Mouse (Mus musculus) urinary bladder, postnatal 36 days (tissue): Measurements from ENCODE around the gene Gmds.

ENCODE experiments used
- DNase-seq, 2 experiments: peaks; one replicate each; pipeline ENCODE4 v3.0.0; 2022; ENCODE audit warnings: low spot score in 2 of 2, mixed read lengths in 1 of 2

Gene Gmds

DNA sequence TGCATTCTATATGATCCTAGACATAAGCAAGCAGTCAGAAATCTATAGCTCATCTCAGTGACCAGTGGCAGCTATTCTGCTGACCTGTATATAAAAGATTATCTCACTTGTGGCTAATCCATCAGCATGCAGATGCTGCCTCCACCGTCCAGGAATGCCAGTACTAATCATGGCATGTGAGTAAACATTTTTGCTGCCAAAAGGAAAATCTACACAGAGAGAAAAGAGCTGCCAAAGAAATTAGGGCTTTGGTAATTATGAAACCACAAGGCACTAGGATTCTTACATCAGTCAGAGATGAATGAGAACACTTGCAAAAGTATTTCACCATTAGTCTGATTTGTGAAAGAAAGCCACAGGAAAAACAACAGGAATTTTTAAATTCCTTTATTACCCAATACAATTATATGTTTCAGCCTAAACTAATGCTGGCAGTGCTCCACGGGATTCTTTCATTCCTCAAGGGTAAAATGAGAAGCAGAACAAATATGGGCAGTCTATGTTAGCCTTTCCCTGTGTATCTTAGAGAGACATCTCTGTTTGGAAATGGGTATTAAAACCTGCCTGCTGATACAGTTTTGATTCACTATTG lies 71.3 kb downstream of the Gmds start:
- peak in 1 of 2 experiments; percentile 14 for DNase-seq

DNA sequence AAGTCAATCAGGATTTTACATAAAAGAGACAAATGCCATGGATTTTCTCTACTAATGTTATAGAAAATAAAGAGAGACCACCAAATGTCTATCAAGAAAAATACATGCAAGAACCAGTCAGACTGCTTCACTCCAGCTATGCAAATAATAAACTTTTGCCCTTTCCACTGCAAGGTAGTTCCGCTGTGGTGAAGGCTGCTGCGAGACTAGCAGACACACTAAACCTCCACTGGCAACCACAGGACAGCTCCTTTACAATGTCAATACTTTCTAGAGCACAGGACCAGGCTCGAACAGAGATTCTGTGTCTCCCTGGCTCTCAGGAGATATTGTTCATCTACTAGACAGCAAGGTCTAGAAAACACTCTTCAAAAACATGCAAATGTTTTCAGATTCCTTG lies 71.8 kb downstream of the Gmds start:
- DNase-seq, result no peak

DNA sequence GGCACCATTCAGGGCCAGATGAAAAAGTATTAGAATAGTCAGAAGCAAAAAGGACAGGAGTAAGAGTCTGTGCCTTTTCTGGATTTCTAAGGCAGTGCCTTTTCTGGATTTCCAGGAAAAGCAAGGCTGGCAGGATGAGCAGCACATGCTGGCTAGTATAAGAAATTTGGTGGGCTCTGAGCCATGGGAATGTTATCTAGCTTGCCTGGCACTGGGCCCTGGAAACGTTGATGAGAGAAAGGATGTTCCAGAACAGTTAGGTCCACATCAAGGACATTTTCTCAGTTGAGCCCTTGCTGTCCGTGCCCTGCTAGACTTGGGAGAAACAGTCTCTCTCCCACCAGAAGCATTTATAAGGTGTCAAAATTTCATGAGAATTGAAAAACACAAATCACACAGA lies 82.4 kb downstream of the Gmds start:
- no peak for DNase-seq

DNA sequence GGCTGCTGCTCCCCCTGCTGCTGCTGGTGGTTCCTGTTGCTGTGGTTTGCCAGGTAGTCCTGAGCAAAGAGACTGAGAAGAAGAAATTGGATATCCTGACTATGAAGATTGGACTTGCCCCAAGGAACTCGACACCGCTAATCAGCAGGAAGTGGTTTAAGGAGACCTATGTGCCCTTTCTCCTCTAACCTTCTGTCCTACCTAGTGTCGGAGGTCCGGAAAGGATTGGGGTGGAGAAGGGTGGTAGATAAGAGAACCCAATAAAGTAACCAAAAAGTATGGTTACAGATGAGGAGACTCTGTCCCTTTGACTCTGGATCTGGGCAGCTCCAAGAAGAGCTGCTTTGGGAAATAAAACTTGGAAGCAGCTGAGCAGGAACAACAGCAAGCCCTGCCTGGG lies 86.3 kb downstream of the Gmds start:
- no peak for DNase-seq

DNA sequence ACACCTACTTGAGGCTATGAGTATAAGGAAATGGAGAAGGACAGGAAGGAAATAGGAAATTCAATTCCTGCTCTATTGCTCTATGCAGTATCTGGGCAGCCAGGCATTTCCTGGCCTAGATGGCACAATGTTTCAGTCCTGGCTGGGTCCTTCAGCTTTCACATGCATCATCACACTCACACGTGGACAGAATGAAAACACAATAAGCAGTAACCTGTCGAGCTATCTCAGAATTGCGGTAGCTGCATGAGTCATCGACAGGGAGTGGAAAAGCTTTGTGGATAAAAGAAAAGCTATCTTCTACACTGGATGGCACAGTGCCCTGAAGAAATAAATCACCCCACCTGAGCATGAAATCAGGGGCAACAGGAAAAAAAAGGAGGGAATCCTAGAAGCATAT lies 96.3 kb downstream of the Gmds start:
- DNase-seq, result peak; percentile 21 to 32

DNA sequence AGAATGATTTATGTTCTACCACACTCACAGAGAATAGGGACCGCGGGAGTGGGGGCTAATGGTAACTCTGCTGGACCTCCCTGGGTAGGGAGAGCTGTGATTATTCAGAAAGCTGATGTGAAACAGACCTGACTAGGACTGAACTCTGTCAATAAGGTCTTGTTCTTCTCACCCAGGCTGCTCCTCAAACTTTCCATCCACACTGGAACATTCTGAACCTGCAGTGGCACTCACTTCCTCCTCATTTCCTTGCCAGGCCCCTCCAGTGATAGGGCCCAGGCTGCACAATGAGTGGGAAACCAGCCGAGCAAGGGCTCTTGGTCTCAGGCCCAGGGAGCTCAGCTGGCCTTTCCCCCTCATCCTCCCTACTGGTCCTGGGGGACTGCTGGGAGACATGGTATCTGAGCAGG lies 102.3 kb downstream of the Gmds start:
- peak in 1 of 2 experiments; percentile 31 for DNase-seq

DNA sequence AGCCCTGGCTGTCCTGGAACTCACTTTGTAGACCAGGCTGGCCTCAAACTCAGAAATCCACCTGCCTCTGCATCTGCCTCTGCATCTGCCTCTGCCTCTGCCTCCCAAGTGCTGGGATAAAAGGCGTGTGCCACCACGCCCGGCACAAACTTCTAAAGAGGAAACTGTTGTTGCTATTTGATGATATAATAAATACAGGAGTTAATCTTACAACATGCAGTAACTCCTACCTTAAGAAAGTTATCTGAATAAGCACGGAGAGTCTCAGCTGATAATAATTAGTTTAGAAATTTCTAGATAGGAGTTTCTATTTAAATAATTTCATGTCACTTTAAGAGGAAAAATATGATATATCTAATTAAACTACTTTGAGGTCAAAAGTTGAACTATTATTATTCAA lies 103.5 kb downstream of the Gmds start:
- no peak for DNase-seq

DNA sequence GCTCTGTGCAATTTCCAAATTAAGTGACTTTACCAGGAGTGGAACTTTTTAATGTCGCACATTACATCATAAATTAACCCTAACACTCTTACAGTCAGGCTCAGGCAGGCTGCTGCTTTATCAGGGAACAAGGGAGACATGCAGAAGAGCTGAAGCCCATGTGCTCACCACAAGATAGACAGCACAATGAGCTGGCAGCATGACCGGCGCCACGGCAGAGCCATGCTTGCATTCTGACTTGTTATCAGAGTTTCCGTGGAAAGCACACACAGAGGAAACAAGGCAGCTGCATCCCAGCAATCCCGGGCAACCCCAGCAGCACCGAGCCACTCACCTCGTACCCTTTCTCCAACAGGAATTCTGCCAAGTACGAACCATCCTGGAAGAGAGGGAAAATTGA lies 104.5 kb downstream of the Gmds start:
- no peak for DNase-seq

DNA sequence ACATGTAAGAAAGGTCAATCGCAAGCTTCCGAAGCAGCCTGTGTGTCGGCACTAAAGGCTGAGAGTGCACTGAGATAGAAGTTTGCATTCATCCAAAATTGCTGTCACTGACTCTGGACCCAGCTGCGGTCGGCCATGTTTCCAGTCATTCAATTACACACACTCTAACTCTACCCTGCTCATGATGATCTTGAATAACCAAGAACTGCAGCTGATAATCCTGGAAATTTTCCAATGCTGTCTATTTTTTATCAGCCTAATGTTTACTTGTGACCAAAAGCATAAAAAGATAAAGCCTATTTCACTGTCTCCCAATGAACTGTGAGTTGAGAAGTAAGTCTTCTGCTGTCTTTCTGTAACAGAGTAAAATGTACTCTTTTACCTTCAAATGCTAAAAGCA lies 106.1 kb downstream of the Gmds start:
- DNase-seq, result no peak

DNA sequence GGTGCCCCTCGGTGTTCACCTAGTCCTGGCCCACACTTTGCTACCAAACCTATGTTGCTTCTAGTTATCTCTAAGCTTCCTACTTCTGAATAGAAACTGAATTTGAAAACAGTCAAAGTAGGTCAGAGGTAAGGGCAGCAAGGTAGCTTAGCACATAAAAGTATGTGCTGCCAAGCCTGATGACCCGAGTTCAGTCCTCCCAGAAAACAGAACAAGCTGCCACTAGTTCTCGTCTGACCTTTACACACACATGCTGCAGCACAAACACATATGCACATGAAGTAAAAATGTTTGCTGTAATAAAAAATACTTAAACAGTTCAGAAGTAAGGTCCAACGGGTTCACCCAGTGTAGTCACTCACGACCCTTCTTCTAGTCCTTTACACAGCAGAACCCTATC lies 106.6 kb downstream of the Gmds start:
- DNase-seq, result no peak

DNA sequence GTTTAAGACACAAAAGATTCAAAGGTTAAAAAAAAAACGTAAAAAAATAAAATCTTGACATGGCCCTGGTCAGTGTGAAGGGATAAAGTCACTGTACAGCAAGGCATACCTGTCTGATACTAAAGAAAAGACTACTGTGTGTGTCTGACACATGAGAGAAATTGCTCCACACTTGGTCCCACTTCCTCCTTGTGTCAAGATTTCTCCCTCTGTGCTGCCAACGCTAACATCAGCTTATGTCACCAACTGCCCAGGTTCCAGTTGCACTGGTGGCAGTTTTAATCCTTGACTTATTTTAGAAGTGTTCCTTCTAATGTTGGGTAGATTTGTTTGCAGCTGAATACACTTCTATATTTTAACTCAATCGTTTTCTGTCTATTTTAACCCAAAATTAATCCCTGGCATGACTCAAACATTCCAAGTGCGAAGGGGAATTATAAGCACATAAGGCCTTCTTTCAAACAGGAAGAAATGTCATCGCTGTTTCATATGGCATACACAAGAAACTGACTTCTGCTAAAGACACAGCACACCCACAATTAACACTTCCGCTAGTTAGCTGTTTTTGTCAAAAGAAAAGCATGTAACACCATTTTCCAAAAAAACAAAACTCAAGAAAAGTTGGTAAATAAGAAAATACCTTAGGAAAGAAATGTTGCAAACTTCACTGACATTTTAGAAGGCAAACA lies 110.5 kb downstream of the Gmds start:
- no peak for DNase-seq

DNA sequence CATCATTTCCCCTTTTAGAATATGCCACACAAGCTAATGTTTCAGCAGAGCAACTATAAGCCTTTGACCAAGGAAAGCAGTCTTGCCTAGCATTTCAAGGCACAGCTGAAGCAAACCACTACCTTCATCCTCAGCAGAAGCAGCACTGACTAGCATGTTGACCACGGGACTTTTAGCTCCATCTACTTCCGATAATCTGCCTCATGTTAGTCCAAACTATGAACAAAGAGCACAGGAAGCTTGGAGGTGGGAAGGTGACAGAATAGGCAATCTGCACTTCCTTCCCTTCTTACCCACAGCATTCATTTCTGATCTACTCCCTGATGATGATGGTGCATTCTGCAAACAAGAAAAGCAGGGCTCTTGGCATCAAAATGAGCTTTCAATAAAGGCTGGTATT lies 120.9 kb downstream of the Gmds start:
- DNase-seq, result no peak

DNA sequence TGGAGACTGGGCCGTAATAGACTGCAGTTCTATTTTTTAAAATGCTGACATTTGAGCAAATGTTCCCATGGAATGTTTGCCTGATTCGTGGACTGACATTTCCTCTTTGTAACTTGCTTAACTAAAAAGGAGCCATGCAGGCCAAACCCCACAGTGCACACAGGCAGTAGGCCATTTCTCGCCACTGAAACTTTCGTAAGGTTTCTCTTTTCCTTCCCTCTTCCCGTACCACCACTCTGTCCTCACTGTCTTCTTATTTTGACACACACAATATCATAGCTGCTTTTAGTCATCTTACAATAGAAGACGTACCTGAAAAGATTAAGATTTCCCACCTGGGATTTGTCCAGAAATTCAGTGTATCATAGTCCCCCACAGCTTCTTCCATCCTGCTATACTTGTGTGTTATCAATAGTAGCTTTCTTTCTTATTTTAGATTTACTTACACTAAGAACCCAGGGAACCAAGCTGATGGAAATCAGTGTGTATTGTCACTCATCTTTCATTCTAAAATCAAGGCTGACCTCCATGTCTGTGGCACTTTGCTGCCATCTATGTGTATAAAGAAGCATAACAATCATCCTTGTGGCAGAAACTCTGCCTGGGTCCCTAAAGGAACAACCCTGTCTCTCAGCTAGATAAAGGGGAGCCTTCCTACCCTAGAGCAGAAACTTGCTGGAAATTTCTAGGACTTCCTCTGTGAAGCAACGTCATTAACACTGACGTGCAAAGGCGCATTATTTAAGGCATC lies 124.7 kb downstream of the Gmds start:
- DNase-seq, result peak; percentile 9 to 35

DNA sequence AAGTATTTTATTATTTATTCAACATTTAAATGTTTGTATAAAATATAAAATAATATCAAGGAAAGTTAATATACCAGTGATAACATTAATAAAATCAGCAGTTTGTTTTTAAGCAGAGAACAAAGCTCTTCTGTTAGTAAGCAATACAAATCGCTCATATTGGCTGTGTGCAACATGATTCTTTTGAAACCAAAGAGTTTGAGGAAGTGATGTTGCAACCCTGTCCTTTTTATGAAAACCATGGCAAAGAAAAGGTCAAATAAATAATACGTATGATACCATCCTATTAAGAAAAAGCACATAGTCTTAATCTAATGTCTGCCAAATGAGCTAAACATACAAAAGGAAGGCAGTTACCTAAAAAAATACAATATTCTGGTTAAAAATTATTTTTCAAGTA lies 126.4 kb downstream of the Gmds start:
- DNase-seq, result no peak

DNA sequence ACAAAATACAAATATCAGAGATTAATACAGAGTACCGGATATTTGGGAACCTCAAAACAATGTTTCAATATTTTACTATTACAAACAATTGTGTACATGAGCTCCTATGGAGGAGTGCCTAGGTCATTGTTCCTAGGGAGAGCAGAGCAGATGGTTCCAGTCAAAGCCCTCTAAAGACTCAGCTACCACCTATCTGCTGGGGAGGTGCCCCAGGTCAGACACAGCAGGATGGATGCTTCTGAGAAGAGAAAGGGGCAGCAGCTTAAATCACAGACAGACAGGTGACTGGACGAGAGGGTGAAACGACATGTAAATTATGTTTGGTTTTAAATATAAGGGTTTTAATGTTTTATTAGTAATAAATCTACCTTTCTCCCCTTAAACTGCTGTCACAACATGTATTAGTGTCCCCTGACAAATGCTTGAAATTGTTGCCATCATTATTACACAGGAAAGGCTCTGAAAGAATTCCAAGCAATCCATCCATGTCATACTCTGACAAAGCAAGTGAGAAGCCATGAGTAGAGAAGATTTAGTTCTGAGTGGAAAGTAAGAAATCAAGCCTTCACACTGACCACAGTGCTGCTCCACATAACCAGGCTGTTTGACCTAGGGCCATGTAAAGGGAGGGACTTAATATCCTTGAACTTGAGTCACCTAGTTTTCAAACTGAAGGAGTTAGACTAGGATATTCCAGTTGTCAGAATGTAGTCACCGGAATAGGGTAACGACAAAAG lies 131.2 kb downstream of the Gmds start:
- DNase-seq, result no peak

DNA sequence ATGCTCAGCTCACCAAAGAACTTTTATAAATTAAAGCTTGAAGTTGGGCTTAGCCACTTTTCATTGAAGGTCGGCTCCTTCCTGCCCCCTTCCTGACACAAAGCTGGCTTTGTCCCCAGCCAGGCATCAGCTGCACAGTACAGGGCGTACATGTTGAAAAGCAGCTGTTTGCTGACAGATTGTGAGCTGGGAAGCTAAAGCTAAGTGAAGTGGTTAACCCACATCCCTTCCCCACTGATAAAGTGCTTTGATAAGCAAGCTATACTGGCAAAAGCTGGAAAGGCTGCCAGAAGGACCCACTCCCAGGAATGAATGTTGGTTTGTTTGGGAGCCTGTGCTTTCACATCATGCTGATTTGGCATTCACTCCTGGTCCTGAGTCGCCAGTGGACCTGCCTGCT lies 158.6 kb downstream of the Gmds start:
- no peak for DNase-seq

DNA sequence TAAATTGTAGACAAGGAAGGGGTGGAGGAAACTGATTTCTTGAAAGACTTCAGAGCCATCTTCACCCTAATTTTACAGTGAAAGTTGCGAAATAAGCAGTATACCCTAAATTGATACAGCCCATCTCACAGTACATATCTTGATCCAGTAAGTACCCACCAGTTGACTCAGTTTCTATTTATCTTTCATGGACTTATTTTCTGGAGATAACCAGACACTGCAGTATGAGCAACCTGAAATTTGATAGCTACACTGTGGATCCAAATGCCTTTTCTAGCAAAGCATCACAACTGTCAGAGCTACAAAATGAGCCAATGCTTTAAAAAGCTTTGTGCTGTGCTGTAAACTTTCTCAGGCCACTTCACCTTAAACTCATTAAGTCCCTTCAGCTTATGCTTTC lies 159.9 kb downstream of the Gmds start:
- DNase-seq, result no peak

DNA sequence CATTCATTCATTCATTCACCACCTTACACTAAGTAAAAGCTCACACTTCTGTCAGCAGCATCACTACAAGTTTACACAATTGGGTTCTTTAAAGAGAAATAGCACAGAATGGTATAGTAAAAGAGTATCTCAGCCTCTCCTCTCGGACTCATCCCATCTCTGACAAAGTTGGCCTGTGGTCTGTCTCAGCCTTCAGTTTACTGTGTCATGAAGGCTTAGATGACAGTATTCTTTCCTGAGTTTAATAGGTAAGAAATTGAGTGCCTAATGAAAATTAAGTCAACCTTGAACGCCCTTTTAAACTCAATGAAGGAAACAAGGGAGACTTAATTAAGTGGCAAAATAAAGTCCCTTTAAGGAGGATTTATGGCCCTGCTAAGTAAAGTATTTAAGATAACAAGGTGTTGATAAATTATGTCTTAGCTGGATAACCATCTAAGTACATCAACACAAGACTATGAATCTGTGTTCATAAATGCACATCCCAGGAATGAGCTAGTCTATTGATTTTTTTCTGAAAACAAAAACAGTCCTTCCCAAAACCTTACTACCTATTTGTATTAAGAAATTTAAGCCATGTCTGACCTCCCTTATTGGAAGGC lies 160.6 kb downstream of the Gmds start:
- DNase-seq, result no peak

DNA sequence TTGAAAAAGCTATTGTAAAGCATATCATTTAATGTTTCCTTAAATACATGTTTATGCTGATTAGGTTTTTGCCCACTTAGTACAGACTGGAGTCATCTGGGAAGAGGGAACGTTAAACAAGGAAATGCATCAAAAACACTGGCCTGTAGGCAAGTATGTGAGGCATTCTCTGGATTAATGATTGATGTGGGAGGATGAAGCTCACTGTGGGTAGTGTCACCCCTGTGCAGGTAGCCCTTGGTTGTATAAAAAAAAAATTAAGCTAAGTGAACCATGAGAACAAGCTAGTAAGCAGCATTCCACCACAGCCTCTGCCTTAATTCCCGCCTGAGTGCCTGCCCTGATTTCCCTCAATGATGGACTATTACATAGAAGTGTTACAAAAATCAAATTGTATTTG lies 163.5 kb downstream of the Gmds start:
- DNase-seq, result no peak

DNA sequence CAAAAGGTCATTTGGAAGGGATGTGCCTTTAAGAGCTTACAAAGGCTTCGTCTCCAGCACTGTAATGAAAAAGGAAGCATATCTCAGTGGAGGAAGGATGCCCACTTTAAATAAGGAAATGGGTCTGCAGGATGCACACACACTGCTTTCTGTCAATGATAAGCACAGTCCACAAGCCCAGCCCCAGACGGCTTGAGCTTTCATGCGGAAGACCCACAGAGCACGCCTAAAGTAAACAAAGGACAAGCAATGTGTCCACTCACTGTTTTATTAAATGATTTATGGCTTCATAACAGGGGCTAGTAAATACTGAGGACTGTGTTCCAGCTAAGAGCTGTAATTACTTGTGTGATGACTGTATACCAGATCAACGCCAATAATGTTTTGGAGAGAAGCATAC lies 169.4 kb downstream of the Gmds start:
- peak; percentile 26 to 31 for DNase-seq

DNA sequence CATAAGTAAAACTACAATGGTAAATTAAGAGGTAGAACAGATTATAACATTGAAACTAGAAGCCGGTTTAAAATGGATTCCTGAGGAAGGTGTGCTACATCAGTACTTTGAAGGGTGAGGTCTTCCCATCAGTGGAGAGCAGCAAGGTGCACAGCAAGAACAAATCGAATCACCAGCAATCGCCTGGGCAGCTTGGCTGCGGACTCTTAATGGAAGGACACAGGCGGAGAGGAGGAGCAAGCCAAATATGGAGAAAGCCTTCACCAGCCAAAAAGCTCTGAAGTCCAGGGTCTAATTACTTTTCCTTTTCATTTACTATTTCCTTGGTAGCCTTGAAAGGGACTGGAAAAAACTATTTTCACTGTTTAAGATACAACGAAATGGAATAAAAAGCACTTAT lies 170.7 kb downstream of the Gmds start:
- no peak for DNase-seq

DNA sequence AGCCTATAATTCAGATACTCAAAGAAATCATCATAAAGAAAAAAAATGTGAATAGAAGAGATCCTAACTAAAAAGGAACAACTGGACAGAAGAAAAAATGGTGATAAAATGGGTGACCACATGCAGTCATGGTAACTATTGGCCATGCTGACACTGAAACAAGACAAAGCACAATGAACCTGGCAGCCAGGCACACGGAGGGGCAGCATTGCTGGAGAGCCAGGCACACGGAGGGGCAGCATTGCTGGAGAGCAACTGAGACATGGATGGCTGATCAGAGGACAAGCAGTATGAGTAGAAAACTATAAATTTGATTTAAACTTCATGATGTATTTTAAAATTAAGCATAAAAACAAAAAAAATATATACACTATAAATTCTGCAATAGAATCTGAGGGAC lies 173.0 kb downstream of the Gmds start:
- no peak for DNase-seq
